Mouse (Mus musculus): Measurements from ENCODE around the gene Arhgef10l.

GRCm38 (mm10) chr4:140688826-140689425 is 23.1 kb upstream of the Arhgef10l start:
- TF ChIP-seq CTCF (IDR thresholded peaks at IDR 0.05; ENCODE audit: extremely low read depth, insufficient read length, insufficient replicate concordance, low read depth, low read length) = no peak
- no peak for TF ChIP-seq POLR2A (IDR thresholded peaks at IDR 0.05; ENCODE audit: low read depth, low read length)
